Mouse (Mus musculus): ENCODE measurements around the gene Clstn3.

DNA sequence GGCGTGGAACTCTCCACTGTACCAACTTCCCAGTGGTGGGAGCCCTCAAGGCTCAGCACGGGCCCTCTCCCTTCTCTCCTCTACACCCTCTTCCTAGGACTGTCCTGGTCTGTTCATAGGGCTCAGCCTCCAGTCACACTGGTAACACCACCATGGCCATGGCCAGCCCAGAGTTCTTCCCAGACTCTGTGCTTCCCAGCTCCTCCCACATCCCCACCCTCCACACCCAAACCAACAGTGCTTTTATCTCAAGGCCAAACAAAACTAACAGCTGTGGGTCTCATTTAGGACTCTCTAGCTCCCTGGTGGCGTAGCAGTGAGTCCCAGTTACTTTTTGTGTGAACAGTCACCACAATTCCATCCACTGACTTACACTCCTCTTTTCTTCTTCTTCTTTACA, 12.6 kb downstream of the Clstn3 start:
- TF ChIP-seq CTCF (conservative IDR thresholded peaks at IDR 0.05 in 1 of 2, IDR thresholded peaks at IDR 0.05 in 1 of 2; ENCODE audit: low read depth in 2 of 2, low read length in 2 of 2) (no peak), POLR2A (IDR thresholded peaks at IDR 0.05; ENCODE audit: low read depth, low read length) (no peak), MEF2A (IDR thresholded peaks at IDR 0.05; ENCODE audit: borderline replicate concordance, low read depth, low read length) (no peak), JUN (IDR thresholded peaks at IDR 0.05; ENCODE audit: insufficient read depth, low read depth, low read length) (no peak), MAFK (IDR thresholded peaks at IDR 0.05; ENCODE audit: insufficient replicate concordance, low read length) (no peak), EP300 (IDR thresholded peaks at IDR 0.05; ENCODE audit: low read length) (no peak), USF2 (conservative IDR thresholded peaks at IDR 0.05; ENCODE audit: low read depth, low read length) (no peak)

Measured in CH12.LX (cell line).